Mouse (Mus musculus) limb, embryonic 10.5 days (tissue): ENCODE data around the gene Adam8. TPM values are rescaled to one million over a fixed set of nuclear protein-coding genes. Genes with fewer than 3 reads are reported as not detected.

ENCODE experiments used
- DNase-seq: peaks from one replicate; pipeline ENCODE4 v3.0.0-alpha.2; 2017; ENCODE audit warnings: low spot score
- H3K27ac ChIP-seq: fragments of 300-500 bp; sonication (generic); 2 replicates; pipeline ENCODE4 v1.5.1; 2016; ENCODE audit warnings: mild to moderate bottlenecking
- H3K27me3 ChIP-seq: fragments of 300-500 bp; sonication (generic); 2 replicates; pipeline ENCODE4 v1.6.1; 2016; ENCODE audit warnings: low read depth, mild to moderate bottlenecking; ENCODE audit not compliant: poor library complexity, severe bottlenecking
- H3K36me3 ChIP-seq: fragments of 300-500 bp; sonication (generic); 2 replicates; pipeline ENCODE4 v1.6.1; 2016; ENCODE audit warnings: mild to moderate bottlenecking, moderate library complexity
- H3K4me1 ChIP-seq: fragments of 300-500 bp; sonication (generic); 2 replicates; pipeline ENCODE4 v1.6.1; 2016
- H3K4me3 ChIP-seq: fragments of 300-500 bp; sonication (generic); 2 replicates; pipeline ENCODE4 v1.5.1; 2016; ENCODE audit warnings: mild to moderate bottlenecking, moderate library complexity
- H3K9me3 ChIP-seq: fragments of 300-500 bp; sonication (generic); replicated peaks from 2 replicates; pipeline ENCODE4 v1.6.1; 2016; ENCODE audit warnings: mild to moderate bottlenecking
- WGBS: fragments of 180-500 bp; shearing (Covaris S2); methylation state at CpG from one replicate; pipeline ENCODE4 v1.1.7; 2016; 5-methylcytosine and 5-hydroxymethylcytosine counted together
- microRNA counts: library from miRNA; unstranded; fragments of <30 nt; microRNA quantifications from one replicate; lab custom pipeline; 2017
- microRNA-seq: library from miRNA; unstranded; fragments of <30 nt; microRNA quantifications from one replicate; pipeline ENCODE4, GENCODE M21; 2017
- polyA plus RNA-seq: library from polyadenylated mRNA; unstranded; fragments of >200 nt; fragmentation: Nextera tagmentation; extraction: Ambion mirVana; gene quantifications from 2 replicates; pipeline ENCODE4 v1.2.1, GENCODE M21; 2016

Gene Adam8
- polyA plus RNA-seq, 1 experiment from 2014 or later, result 2.2 TPM

DNA sequence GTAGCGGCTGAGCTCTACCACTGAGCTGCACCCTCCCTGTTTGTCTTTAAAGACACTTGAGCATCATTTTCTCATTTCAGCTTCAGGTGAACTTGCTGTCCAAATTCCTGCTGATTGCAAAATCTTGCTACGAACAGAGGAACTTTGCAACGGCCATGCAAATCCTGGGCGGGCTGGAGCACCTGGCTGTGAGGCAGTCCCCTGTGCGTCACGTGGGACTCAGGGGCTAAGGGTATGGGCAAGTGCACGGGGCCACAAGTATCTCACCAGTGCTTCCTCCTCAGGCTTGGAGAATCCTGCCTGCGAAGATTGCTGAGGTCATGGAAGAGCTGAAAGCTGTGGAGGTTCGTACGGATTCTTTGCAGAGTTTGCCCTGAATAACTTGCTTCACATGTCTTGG is 55.7 kb downstream of the Adam8 start:
- Histone ChIP-seq H3K36me3 (no peaks in the 10 kb centered on the region), H3K4me1 (no peaks in the 10 kb centered on the region), H3K4me3 (no peak overlapping the region), H3K27ac (no peak overlapping the region), H3K9me3 (no peaks in the 10 kb centered on the region), H3K27me3 (peaks cover 34% of the 10 kb centered on the region)
- WGBS, result 87% methylated on average over 10 of the region's 10 CpGs
- DNase-seq, result no peak

- DNase-seq, result peak; percentile 61
- no peak overlapping the region for H3K27ac ChIP-seq
- WGBS, result 21% methylated on average over 11 of the region's 11 CpGs
- H3K27me3 ChIP-seq, result peaks cover 17% of the 10 kb centered on the region
- 0 out of 2 replicates have a peak, but pooled peaks cover 5% of the 10 kb centered on the region for H3K4me1 ChIP-seq
- H3K9me3 ChIP-seq, result no peaks in the 10 kb centered on the region
- H3K36me3 ChIP-seq, result no peaks in the 10 kb centered on the region
- no peak overlapping the region for H3K4me3 ChIP-seq
Observed at GRCm38 (mm10) chr7:139930732-139931131, 61.6 kb downstream of the Adam8 start.

MicroRNAs within 50 kb of the gene (microRNA counts, 519-probe panel; counts per million panel counts)
- microRNA mmu-miR-202-3p (lab: Ali Mortazavi, UCI), result 684 counts per million, percentile 72 among the panel's probes with 10 or more counts
- 684 counts per million, percentile 72 among the panel's probes with 10 or more counts for microRNA mmu-miR-202-5p (lab: Ali Mortazavi, UCI)

Small RNA genes within 50 kb of the gene (microRNA-seq; reads per million reads assigned to microRNA genes)
- gene Mir202, result not detected
- gene Mir7062, result 1.2 reads per million
- gene mmu-mir-7686, result not detected

Other genes starting within 250 kb of the Adam8 start
- gene Adgra1, start 158.4 kb downstream of the Adam8 start, polyA plus RNA-seq, result not detected in 2 replicates
- gene Kndc1, start 97.9 kb downstream of the Adam8 start, polyA plus RNA-seq, result not detected in 2 replicates
- 0.38 and 0.64 TPM in 2 replicates for gene Utf1, start 48.8 kb downstream of the Adam8 start, polyA plus RNA-seq
- gene 6430531B16Rik, start 13.8 kb downstream of the Adam8 start, polyA plus RNA-seq, result 0.39 and 0.85 TPM in 2 replicates
- 38.8 and 40.7 TPM in 2 replicates for gene Zfp511, start 43.8 kb upstream of the Adam8 start, polyA plus RNA-seq
- gene Tubgcp2, start 44.1 kb upstream of the Adam8 start, polyA plus RNA-seq, result 81.6 and 87.8 TPM in 2 replicates
- not detected in 2 replicates for gene Msx3, start 56.5 kb upstream of the Adam8 start, polyA plus RNA-seq
- 1.1 and 1.2 TPM in 2 replicates for gene Caly, start 90.0 kb upstream of the Adam8 start, polyA plus RNA-seq
- not detected in 2 replicates for gene Prap1, start 100.8 kb upstream of the Adam8 start, polyA plus RNA-seq
- 8.7 and 13.9 TPM in 2 replicates for gene Fuom, start 109.9 kb upstream of the Adam8 start, polyA plus RNA-seq
- 19.2 and 23.7 TPM in 2 replicates for gene Paox, start 123.2 kb upstream of the Adam8 start, polyA plus RNA-seq
- 174 and 178 TPM in 2 replicates for gene Echs1, start 123.9 kb upstream of the Adam8 start, polyA plus RNA-seq
- gene Mtg1, start 145.0 kb upstream of the Adam8 start, polyA plus RNA-seq, result 29.5 and 31.9 TPM in 2 replicates
- not detected in 2 replicates for gene Sprn, start 162.3 kb upstream of the Adam8 start, polyA plus RNA-seq
- not detected in 2 replicates for gene Olfr522, start 172.2 kb upstream of the Adam8 start, polyA plus RNA-seq
- not detected in 2 replicates for gene Olfr523, start 180.7 kb upstream of the Adam8 start, polyA plus RNA-seq
- gene Olfr524, start 213.4 kb upstream of the Adam8 start, polyA plus RNA-seq, result not detected in 2 replicates
- gene Cd163l1, start 225.7 kb upstream of the Adam8 start, polyA plus RNA-seq, result 0.04 TPM in 1 of 2 replicates, not detected in the other